Mouse (Mus musculus): ENCODE measurements around the gene Isg20l2.

The Isg20l2 gene

DNA sequence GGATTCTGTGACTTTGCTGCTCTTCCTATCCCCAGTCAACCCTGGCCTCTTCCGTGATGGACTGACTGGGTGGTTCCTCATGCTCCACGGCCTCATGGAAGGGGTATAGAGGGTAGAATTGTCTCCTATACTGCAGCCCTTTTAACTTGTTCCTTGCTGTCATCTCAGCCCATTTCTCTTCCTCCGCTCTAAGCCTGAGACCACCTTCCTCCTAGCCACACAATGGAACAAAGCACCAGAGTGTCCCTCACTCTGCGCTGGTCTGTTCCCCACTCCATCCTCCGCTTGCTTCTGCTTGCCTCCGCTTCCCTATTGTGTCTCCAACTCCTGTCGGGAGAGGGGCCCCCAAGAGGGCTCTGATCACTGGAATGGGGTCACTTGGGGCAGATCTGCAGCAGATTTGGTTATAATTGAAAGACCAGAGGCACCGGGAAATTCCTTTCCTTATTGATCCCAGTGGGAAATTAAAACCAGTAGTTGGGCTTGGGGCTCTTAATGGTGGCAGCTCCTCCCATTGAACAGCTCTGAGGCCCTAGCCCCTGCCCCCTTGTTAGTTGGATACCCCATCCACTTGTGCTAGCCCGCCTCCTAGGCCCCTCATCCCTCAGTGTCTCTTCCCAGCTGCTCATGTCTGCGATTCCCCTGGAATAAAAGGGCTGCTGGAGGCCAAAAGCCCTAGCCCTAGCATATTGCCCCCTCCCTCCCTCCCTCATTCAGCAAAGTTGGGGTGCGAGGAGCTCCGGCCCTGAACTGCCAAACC is 15.8 kb downstream of the Isg20l2 start:
- no peak for ATAC-seq (ENCODE audit: insufficient number of reproducible peaks, low FRiP score, low TSS enrichment)

DNA sequence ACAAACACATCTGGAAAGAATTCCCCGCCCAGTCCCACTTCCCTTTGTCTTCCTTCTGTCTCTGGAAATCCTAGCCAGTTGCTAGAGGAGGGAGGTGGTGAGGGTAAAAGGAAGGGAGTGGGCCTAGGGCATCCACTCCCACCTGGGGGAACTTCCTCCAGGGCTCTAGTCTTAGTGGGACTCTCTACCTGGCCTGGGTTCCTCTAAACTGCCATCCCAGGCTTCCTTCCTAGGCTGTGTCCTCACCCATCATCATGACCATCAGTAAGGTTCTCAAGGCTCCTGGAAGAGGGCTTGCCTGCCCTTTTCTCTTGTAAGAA is 16.4 kb downstream of the Isg20l2 start:
- no peak for ATAC-seq (ENCODE audit: insufficient number of reproducible peaks, low FRiP score, low TSS enrichment)

GRCm38 (mm10) chr3:87947056-87947810 is 17.1 kb downstream of the Isg20l2 start:
- ATAC-seq (ENCODE audit: insufficient number of reproducible peaks, low FRiP score, low TSS enrichment), result no peak

- ATAC-seq (ENCODE audit: insufficient number of reproducible peaks, low FRiP score, low TSS enrichment), result no peak
Observed at GRCm38 (mm10) chr3:87947811-87948199, 17.7 kb downstream of the Isg20l2 start.

GRCm38 (mm10) chr3:87948378-87949265 is 18.5 kb downstream of the Isg20l2 start, which contains the start of gene Crabp2:
TSS of gene Crabp2 (plus strand) at chr3:87948666.
- ATAC-seq (ENCODE audit: insufficient number of reproducible peaks, low FRiP score, low TSS enrichment), result no peak

DNA sequence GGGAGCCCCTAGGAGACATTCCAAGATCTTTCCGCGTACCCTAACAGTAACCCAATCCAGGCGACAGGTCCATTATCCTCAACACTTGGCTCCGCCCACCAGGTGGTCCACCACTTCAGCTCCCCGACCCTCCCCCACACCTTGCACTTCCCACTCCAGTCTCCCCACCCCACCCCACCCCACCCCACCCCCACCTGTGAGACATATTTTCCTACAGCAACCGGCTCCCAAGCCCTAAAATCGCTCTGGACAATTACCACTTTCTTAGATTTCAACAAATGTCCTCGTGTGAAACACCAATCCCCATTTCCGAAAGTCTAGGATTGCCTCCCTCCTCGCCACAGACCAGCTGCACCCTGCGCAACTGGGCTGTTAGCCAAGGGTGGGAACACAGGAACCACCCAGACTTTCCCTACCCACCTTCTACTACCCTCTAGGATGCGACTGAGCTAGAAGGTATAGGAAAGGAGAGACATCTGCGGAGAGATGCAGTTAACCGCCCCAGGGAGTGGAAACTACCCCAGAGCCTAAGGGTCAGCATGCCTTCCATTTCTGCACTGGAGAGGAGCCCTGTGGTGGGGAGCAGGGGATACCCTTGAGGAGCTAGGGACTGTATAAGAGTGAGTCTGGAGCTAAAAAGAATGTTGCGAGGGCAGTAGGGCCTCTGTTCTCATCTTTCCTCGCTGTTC is 19.3 kb downstream of the Isg20l2 start:
- no peak for ATAC-seq (ENCODE audit: insufficient number of reproducible peaks, low FRiP score, low TSS enrichment)

- ATAC-seq (ENCODE audit: insufficient number of reproducible peaks, low FRiP score, low TSS enrichment), result no peak
Observed at GRCm38 (mm10) chr3:87949955-87950515, 19.9 kb downstream of the Isg20l2 start.

GRCm38 (mm10) chr3:87951946-87952345 is 21.8 kb downstream of the Isg20l2 start:
- no peak for ATAC-seq (ENCODE audit: insufficient number of reproducible peaks, low FRiP score, low TSS enrichment)

DNA sequence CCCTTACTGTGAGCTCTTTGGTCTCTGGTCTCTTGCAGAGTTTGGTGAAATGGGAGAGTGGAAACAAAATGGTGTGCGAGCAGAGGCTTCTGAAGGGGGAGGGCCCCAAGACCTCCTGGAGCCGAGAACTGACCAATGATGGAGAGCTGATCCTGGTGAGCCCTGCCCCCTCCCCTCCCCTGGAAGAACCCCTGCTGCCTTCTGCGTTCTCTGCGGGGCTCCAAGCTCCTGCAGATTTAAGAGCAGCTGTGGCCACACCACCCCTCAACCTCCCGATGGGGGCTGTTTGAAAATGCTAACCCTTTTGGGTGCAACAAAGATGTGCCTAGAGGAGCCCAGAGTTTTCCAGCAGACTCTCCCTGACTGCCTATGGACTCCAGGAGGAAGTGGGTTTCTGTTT is 22.3 kb downstream of the Isg20l2 start:
- ATAC-seq (ENCODE audit: insufficient number of reproducible peaks, low FRiP score, low TSS enrichment), result no peak

DNA sequence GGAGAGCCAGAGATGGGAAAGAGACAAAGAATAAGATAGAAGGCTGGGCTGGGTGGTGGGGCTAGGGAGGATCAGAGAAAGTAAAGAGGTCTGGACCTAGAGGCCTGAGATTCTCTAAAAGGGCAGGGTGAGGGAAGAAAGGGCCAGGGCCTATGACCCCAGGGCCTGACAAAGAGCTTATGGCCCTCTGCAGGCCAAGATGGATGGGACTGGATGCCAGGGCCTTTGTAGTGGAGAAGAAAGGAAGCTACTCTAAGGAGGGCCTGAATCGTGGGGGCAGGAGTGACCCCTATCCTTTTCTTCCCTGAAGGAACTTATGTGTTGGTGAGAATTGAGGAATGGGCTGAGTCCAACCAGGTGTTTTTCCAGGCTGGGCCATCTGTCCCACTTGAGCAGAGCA is 27.9 kb downstream of the Isg20l2 start:
- ATAC-seq (ENCODE audit: insufficient number of reproducible peaks, low FRiP score, low TSS enrichment), result no peak

GRCm38 (mm10) chr3:87958476-87958875 is 28.4 kb downstream of the Isg20l2 start:
- ATAC-seq (ENCODE audit: insufficient number of reproducible peaks, low FRiP score, low TSS enrichment), result no peak

DNA sequence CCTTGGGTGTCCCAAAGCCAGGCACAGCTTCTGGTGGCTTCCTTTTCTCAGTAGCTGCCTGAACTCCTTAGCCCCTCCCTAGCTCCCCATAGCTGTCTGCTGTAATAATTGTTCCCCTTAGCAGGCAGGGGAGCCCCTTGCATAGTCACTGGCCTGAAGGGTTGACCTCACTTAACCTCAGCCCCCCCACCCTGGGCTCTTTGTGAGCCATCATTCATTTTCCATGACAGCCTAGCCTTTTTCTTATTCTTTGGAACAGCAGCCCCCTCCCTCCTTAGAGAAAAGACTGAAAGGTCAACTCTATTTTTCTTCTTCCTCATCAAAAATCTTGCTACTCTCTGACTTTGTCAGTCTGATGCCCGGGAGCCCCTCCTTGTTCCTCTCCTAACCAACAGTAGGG is 28.9 kb downstream of the Isg20l2 start:
- ATAC-seq (ENCODE audit: insufficient number of reproducible peaks, low FRiP score, low TSS enrichment), result no peak

- no peak for ATAC-seq (ENCODE audit: insufficient number of reproducible peaks, low FRiP score, low TSS enrichment)
Observed at GRCm38 (mm10) chr3:87959371-87959770, 29.3 kb downstream of the Isg20l2 start.

GRCm38 (mm10) chr3:87960191-87960585 is 30.1 kb downstream of the Isg20l2 start:
- no peak for ATAC-seq (ENCODE audit: insufficient number of reproducible peaks, low FRiP score, low TSS enrichment)

GRCm38 (mm10) chr3:87960586-87961191 is 30.6 kb downstream of the Isg20l2 start:
- peak; percentile 83 for ATAC-seq (ENCODE audit: insufficient number of reproducible peaks, low FRiP score, low TSS enrichment)

DNA sequence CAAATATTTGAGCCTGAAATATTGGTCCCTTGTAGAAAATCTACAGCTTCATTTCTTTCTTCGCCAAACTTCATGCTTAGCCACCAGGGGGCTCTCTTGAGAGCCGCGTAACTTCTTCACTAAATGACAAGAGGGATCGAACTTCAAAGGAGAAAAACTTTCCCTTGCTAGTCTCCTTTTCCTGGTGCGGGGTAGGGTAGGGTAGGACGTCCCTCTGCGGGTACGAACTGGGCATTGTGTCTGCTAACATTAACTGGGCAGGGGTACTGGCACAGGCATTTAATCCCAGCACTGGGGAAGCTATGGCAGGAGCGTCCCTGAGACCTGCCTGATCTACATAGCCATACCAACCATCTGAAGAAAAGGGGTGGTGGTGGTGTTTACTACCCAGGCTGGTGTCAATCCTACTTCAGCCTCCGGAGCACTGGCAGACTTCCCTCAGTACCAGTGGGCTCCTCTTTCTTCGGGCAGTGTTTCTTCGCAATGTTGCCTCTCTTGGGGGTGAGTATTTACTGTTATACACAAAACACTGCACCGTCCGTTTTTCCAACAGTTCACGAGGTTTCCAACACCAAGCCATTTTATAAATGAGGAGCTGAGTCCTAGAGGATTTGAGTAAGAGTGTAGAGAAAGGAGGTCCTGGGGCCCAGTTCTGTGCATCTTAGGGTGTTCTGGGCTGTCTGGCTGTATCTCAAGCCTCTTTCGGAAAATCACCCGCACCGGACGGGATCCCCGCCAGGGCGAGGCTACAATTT is 40.2 kb downstream of the Isg20l2 start:
- no peak for ATAC-seq (ENCODE audit: insufficient number of reproducible peaks, low FRiP score, low TSS enrichment)

DNA sequence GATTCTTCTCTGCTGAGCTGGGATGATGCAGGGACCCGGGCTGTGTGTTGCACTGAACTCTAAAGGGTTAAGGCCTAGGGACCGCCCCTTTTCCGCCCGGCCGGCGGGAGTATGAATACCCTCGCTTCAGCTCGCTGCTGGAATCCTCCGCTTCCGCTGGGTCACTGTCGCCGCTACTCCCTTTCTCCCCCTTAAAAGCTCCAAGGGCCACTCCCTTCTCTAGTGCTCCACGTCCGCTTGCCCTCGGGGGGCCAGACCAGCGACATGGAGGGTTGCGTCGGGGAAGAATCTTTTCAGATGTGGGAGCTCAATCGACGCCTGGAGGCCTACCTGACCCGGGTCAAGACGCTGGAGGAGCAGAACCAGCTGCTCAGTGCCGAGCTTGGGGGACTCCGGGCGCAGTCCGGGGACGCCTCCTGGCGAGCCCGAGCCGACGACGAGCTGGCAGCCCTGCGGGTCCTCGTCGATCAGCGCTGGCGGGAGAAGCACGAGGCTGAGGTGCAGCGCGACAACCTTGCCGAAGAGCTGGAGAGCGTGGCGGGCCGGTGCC is 40.9 kb downstream of the Isg20l2 start, which contains the start of gene Nes:
TSS of gene Nes (plus strand) at position 140 of the 550 bp plus-strand sequence.
- ATAC-seq (ENCODE audit: insufficient number of reproducible peaks, low FRiP score, low TSS enrichment), result no peak; the same call in 1 of the 2 replicates

DNA sequence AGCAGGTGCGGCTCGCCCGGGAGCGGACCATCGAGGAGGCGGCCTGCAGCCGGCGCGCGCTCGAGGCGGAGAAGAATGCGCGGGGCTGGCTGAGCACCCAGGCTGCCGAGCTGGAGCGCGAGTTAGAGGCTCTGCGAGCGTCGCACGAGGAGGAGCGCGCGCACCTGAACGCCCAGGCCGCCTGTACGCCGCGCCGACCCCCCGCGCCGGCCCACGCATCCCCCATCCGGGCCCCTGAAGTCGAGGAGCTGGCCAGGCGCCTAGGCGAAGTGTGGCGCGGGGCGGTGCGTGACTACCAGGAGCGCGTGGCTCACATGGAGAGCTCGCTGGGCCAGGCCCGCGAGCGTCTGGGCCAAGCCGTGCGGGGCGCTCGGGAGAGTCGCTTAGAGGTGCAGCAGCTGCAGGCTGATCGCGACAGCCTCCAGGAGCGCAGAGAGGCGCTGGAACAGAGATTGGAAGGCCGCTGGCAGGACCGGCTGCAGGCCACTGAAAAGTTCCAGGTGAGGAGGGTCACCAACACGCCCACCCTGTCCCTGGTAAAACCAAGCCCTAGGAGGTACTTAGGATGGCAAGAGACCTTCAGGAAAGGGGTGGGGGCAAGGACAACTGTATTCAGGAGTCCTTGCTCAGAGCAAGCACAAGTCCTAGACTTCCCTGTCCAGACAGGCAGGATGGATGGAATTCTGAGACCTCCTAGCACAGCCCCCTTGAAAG is 41.5 kb downstream of the Isg20l2 start:
- no peak for ATAC-seq (ENCODE audit: insufficient number of reproducible peaks, low FRiP score, low TSS enrichment)

All from cerebellum, adult (tissue).